Mouse (Mus musculus) thymus, adult 2 months (tissue): Measurements from ENCODE around the gene 4833423E24Rik.

Source experiments
- CTCF ChIP-seq: fragments of 200-500 bp; IDR thresholded peaks from 2 replicates; pipeline ENCODE4 v1.5.1; 2012; ENCODE audit warnings: mild to moderate bottlenecking, control low read depth, low read length, moderate library complexity, borderline replicate concordance; ENCODE audit not compliant: control insufficient read depth, poor library complexity, insufficient read depth; ENCODE audit errors: extremely low read depth
- POLR2A ChIP-seq: fragments of 200-500 bp; IDR thresholded peaks from 2 replicates; pipeline ENCODE4 v1.6.1; 2012; ENCODE audit warnings: mild to moderate bottlenecking, low read length, control low read depth, moderate library complexity; ENCODE audit not compliant: control insufficient read depth, poor library complexity, insufficient read depth; ENCODE audit errors: extremely low read depth

DNA sequence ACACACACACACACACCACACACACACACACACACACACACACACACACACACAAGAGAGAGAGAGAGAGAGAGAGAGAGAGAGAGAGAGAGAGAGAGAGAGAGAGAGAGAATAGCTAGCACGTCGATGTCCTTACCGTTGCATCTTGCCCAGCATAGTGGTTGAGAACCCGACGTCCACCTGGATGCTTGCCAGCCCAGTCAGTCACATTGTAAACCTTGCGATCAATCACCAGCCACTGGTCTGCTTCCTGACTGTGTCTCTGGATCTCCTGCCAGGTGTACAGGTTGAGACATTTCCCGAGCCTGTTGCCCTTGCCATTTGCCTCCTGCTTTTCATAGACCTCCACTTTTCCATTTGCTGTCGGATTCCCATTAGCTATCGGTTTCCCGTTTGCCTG lies 532 bp downstream of the 4833423E24Rik start:
- TF ChIP-seq CTCF (no peak), POLR2A (no peak)
